Mouse (Mus musculus) kidney, embryonic 14.5 days (tissue): Measurements from ENCODE around the gene Xylt1. TPM values are rescaled to one million over a fixed set of nuclear protein-coding genes. Genes with fewer than 3 reads are reported as not detected.

ENCODE experiments used
- ATAC-seq: fragments of 200-750 bp; cut with Nextera tagmentation; 2 replicates; pipeline ENCODE4 v1.8.0; 2017; ENCODE audit warnings: moderate number of reproducible peaks, mild to moderate bottlenecking, moderate TSS enrichment, moderate library complexity; ENCODE audit not compliant: low FRiP score, low TSS enrichment
- H3K27ac ChIP-seq: fragments of 300-500 bp; sonication (generic); 2 replicates; pipeline ENCODE4 v1.5.1; 2014; ENCODE audit warnings: low read depth, mild to moderate bottlenecking, low read length, moderate library complexity, mixed read lengths
- H3K27me3 ChIP-seq: fragments of 300-500 bp; sonication (generic); 2 replicates; pipeline ENCODE4 v1.6.1; 2014; ENCODE audit warnings: mild to moderate bottlenecking, low read length; ENCODE audit not compliant: control insufficient read depth, insufficient read depth
- H3K36me3 ChIP-seq: fragments of 300-500 bp; sonication (generic); 2 replicates; pipeline ENCODE4 v1.6.1; 2014; ENCODE audit warnings: low read length, mixed read lengths; ENCODE audit not compliant: control insufficient read depth, insufficient read depth
- H3K4me1 ChIP-seq: fragments of 300-500 bp; sonication (generic); 2 replicates; pipeline ENCODE4 v1.6.1; 2014; ENCODE audit warnings: low read length, mixed read lengths; ENCODE audit not compliant: control insufficient read depth, insufficient read depth
- H3K4me2 ChIP-seq: fragments of 300-500 bp; sonication (generic); replicated peaks from 2 replicates; pipeline ENCODE4 v1.6.1; 2014; ENCODE audit warnings: low read depth, mild to moderate bottlenecking, low read length
- H3K4me3 ChIP-seq: fragments of 300-500 bp; sonication (generic); 2 replicates; pipeline ENCODE4 v1.5.1; 2014; ENCODE audit warnings: mild to moderate bottlenecking, low read length
- H3K9ac ChIP-seq: fragments of 300-500 bp; sonication (generic); 2 replicates; pipeline ENCODE4 v1.6.1; 2014; ENCODE audit warnings: low read depth, mild to moderate bottlenecking, low read length, moderate library complexity
- H3K9me3 ChIP-seq: fragments of 300-500 bp; sonication (generic); 2 replicates; pipeline ENCODE4 v1.6.1; 2016; ENCODE audit warnings: low read length; ENCODE audit not compliant: control insufficient read depth
- WGBS: fragments of 180-500 bp; shearing (Covaris S2); extraction: QIAGEN DNeasy Blood & Tissue Kit; methylation state at CpG from one replicate; pipeline ENCODE4 v1.1.7; 2014; 5-methylcytosine and 5-hydroxymethylcytosine counted together
- polyA plus RNA-seq: library from polyadenylated mRNA; unstranded; fragments of >200 nt; fragmentation: Nextera tagmentation; extraction: Ambion mirVana; gene quantifications from 2 replicates; pipeline ENCODE4 v1.2.1, GENCODE M21; 2014

The Xylt1 gene
- polyA plus RNA-seq, 1 experiment from 2014 or later: 4.6 TPM

DNA sequence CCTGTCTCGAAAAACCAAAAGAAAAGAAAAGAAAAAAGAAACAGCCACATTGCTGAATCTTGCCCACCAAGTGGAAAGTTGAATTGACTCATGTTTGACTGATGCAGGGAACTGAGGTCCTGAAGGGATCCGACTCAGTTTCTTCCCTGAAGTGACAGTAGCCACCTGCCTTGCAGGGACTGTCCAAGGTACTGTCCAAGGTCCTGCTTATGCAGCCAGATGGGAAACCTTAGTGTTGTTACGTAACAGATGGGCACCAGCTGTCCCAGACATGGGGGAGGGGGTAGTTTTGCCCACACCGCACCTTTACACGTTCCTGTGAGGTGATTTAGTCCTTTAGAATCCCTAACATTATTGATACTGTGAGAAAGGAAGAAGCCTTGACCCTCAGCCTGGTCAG is 235.5 kb downstream of the Xylt1 start:
- H3K9ac ChIP-seq: no peak overlapping the region
- H3K27ac ChIP-seq: no peak overlapping the region
- H3K4me2 ChIP-seq: no peak overlapping the region
- no peaks in the 10 kb centered on the region for H3K9me3 ChIP-seq
- H3K27me3 ChIP-seq: no peaks in the 10 kb centered on the region
- H3K36me3 ChIP-seq: no peaks in the 10 kb centered on the region
- no peak overlapping the region for H3K4me3 ChIP-seq
- H3K4me1 ChIP-seq: no peaks in the 10 kb centered on the region
- 56% methylated on average over 5 of the region's 5 CpGs for WGBS
- ATAC-seq: no peak

DNA sequence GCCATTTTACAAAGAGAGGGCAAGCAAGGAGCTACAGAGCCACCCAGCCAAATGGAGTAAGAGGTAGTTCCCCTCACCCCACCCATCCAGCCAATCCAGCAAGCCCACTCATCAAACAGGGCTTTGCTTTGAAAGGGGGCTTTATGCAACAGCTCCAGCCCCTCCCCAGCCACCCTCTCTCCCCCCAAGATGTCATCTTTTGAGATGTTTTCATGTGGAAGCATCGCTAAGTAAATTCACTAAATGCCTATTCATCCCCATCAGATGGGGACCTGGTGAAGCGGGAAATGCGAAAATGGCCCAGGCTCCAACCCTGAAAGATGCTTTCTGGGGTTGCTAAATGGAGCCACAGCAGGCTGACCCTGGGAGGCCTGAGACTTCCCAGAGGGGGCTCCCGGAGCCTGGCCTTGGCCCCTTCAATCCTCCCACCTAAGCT is 238.0 kb downstream of the Xylt1 start:
- H3K4me2 ChIP-seq: no peak overlapping the region
- H3K4me1 ChIP-seq: no peaks in the 10 kb centered on the region
- H3K4me3 ChIP-seq: no peak overlapping the region
- no peaks in the 10 kb centered on the region for H3K9me3 ChIP-seq
- ATAC-seq: no peak
- no peak overlapping the region for H3K27ac ChIP-seq
- 71% methylated on average over 4 of the region's 4 CpGs for WGBS
- H3K27me3 ChIP-seq: no peaks in the 10 kb centered on the region
- H3K36me3 ChIP-seq: no peaks in the 10 kb centered on the region
- H3K9ac ChIP-seq: no peak overlapping the region

DNA sequence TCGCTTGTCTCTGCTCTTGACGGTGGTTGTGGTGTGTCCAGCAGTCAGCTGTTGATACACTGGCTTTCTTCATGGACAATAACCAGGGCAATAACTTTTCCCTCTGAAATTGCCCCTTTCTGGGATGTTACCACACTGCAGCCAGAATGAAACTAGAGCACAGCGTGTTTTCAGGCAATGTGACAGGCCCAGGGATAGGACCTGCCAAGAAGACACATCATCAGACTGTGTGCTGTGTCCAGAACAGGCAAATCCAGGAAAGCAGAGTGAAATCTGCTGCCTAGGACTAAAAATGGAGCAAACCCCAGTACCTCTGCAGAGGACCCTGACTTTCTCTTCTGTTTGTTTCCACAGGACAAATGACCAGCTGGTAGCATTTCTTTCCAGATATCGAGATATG is 240.8 kb downstream of the Xylt1 start:
- Histone ChIP-seq H3K4me2 (no peak overlapping the region), H3K4me3 (no peak overlapping the region), H3K27ac (no peak overlapping the region), H3K9ac (no peak overlapping the region), H3K4me1 (no peaks in the 10 kb centered on the region), H3K27me3 (no peaks in the 10 kb centered on the region), H3K36me3 (no peaks in the 10 kb centered on the region), H3K9me3 (no peaks in the 10 kb centered on the region)
- no peak for ATAC-seq
- 79% methylated on average over 4 of the region's 4 CpGs for WGBS

DNA sequence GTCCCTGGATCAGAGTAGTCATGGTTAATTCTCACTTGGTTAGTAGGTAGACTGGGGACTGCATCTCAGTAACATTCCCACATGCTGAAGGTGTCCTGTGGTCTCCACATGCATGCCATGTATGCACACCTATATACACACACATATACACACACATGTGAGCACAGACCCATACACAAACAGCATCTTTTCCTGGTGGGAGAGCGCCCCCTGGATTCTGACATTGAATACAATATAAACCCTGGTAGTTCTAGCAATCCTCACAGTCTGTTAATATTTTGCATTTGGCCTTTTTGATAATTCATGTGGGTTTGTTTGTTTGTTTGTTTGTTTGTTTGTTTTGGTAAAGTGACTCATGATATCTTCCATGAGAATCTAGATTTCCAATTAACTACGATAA is 242.0 kb downstream of the Xylt1 start:
- H3K4me3 ChIP-seq: no peak overlapping the region
- ATAC-seq: peak; percentile 46; the same call in 1 of the 2 replicates
- no peaks in the 10 kb centered on the region for H3K9me3 ChIP-seq
- no peaks in the 10 kb centered on the region for H3K36me3 ChIP-seq
- H3K4me2 ChIP-seq: no peak overlapping the region
- no peak overlapping the region for H3K27ac ChIP-seq
- H3K27me3 ChIP-seq: no peaks in the 10 kb centered on the region
- whole genome bisulfite sequencing: 83% methylated on average over 2 of the region's 2 CpGs
- H3K4me1 ChIP-seq: no peaks in the 10 kb centered on the region
- H3K9ac ChIP-seq: no peak overlapping the region

DNA sequence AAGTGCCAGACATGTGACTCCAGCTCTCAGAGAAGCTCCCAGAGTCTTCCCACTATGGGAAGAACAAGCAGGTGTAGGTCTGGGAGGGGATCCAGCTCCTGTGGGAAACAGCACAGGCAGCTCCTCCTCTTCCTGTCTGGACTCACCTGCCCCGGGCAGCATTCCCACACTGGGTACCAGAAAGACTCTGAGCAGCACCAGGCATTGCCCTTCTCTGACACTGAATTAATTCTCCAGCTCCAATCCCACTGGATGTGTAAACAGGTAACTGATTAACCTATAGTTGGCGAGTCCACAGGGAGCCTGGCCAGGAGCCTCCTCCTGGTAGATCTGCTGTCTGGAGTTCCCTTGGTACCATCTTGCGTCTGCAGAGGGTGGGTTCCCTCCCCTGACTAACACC is 248.0 kb downstream of the Xylt1 start:
- no peaks in the 10 kb centered on the region for H3K27me3 ChIP-seq
- WGBS: 54% methylated on average over 3 of the region's 3 CpGs
- no peaks in the 10 kb centered on the region for H3K4me1 ChIP-seq
- H3K4me3 ChIP-seq: no peak overlapping the region
- ATAC-seq: no peak
- H3K9ac ChIP-seq: no peak overlapping the region
- H3K4me2 ChIP-seq: no peak overlapping the region
- H3K27ac ChIP-seq: no peak overlapping the region
- no peaks in the 10 kb centered on the region for H3K36me3 ChIP-seq
- no peaks in the 10 kb centered on the region for H3K9me3 ChIP-seq

DNA sequence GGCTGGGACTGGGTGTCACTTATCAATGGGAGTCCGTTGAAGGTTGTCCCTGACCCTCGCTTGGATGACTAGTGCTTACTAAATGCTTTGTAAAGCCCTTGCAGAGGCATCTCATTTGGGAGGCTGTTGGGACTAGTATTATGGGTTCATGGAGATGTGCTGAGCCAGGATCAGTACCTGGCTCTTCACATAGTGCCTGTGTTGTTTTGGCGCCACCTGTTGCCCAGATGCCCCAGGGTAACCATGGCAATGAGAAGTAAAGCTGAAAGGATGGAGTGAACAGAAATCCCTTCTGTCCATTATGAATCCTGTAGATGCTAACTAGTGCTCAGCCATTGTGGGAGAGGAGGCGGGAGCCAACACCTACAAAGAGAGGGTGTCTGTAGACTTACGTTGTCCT is 249.9 kb downstream of the Xylt1 start:
- 66% methylated on average over 5 of the region's 5 CpGs for WGBS
- Histone ChIP-seq H3K9me3 (no peaks in the 10 kb centered on the region), H3K4me3 (no peak overlapping the region), H3K27ac (no peak overlapping the region), H3K36me3 (no peaks in the 10 kb centered on the region), H3K4me1 (no peaks in the 10 kb centered on the region), H3K4me2 (no peak overlapping the region), H3K27me3 (no peaks in the 10 kb centered on the region), H3K9ac (no peak overlapping the region)
- ATAC-seq: no peak

DNA sequence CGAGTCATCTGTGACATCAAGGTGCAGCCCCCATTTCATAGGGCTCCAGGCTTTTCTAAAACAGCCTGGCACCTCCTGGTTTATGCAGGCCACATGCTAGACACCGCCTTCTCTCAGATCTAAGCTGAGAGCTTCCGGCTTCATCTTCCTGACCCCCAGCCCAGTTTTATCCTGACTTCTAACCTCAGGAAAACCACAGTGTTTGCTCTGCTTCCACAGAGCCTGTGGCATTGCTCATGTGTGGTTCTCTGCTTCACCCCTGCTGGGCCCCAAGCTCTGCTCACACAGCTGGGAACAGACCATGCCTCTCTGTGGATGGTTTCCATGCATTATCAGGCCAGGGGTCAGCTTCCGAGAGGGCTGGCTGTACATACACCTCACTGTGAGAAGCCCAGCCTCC is 254.8 kb downstream of the Xylt1 start:
- H3K27ac ChIP-seq: no peak overlapping the region
- H3K4me2 ChIP-seq: no peak overlapping the region
- no peak overlapping the region for H3K9ac ChIP-seq
- WGBS: 79% methylated on average over 4 of the region's 4 CpGs
- no peak overlapping the region for H3K4me3 ChIP-seq
- no peaks in the 10 kb centered on the region for H3K9me3 ChIP-seq
- H3K4me1 ChIP-seq: no peaks in the 10 kb centered on the region
- ATAC-seq: no peak
- H3K36me3 ChIP-seq: no peaks in the 10 kb centered on the region; the same call in 1 of the 2 replicates
- no peaks in the 10 kb centered on the region for H3K27me3 ChIP-seq

DNA sequence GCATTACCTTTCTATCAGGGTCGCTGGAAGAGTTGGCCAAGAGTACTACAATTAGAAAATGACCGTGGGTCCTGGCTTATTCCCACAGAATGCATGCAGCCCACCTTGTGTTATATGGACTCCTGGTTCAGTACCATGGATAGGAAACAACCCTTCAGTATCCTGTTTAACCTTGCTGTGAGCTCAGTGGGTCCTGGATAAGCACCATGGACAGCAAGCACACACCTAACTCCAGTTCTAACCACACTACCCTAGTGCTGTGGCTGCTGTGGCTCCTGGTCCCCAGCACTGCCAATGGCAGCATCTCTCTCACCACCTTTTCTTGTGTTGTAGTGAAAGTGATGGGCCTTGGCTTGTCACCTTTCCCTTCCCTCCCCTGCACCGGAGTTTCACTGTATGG is 255.9 kb downstream of the Xylt1 start:
- no peaks in the 10 kb centered on the region; the same call in 1 of the 2 replicates for H3K36me3 ChIP-seq
- ATAC-seq: 0 out of 2 replicates have a peak, but pooled peaks have one; percentile 72
- H3K4me1 ChIP-seq: no peaks in the 10 kb centered on the region
- H3K27me3 ChIP-seq: no peaks in the 10 kb centered on the region
- H3K9ac ChIP-seq: no peak overlapping the region
- H3K4me3 ChIP-seq: no peak overlapping the region
- 69% methylated on average over 3 of the region's 3 CpGs for WGBS
- no peak overlapping the region for H3K27ac ChIP-seq
- no peaks in the 10 kb centered on the region for H3K9me3 ChIP-seq
- no peak overlapping the region for H3K4me2 ChIP-seq

DNA sequence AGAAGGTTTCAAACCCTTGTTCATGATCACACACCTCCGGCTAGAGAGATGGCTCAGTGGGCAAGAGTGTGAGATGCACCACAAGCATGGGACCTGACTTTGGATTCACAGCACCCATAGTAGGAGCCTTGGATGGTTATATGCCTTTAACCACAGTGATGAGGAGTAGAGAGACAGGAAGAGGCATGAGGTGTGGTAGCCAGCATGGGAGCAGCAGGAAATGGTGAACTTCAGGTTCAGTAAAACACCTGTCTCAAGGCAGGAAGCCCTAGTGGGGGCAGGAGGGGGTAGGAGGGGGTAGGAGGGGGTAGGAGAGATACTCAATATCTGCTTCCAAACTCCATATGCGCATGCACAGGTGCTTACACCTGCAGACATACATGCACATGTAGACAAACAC is 257.2 kb downstream of the Xylt1 start:
- Histone ChIP-seq H3K27me3 (no peaks in the 10 kb centered on the region), H3K36me3 (no peaks in the 10 kb centered on the region; the same call in 1 of the 2 replicates), H3K4me1 (no peaks in the 10 kb centered on the region), H3K27ac (no peak overlapping the region), H3K4me2 (no peak overlapping the region), H3K4me3 (no peak overlapping the region), H3K9ac (no peak overlapping the region), H3K9me3 (no peaks in the 10 kb centered on the region)
- no peak for ATAC-seq
- WGBS: 99% methylated on average over 2 of the region's 2 CpGs
